In genomic region chr11:106658051-106658880, GRCm38 (mm10) we compare ENCODE assay signal across 8 mouse cellular contexts. TPM values are rescaled to one million over a fixed set of nuclear protein-coding genes. Genes with fewer than 3 reads are reported as not detected.
A peak's percentile ranks its signal among the peaks of the same experiment; 100 is the strongest.
DNase-seq lines count a peak whose midpoint lies in the region; ATAC-seq and TF ChIP-seq lines count a peak whose summit lies in the region.

No protein-coding gene starts in this region.

- peaks cover 9% of the 10 kb centered on the region for H3K4me1 ChIP-seq in hindbrain, embryonic 11.5 days (replicated peaks; ENCODE audit: control insufficient read depth, insufficient read depth, low read length)
- peaks cover 18% of the 10 kb centered on the region; the same call in 1 of the 2 replicates for H3K4me1 ChIP-seq in lung, postnatal 0 days (ENCODE audit: insufficient read depth, low read depth, low read length)

- peak; percentile 87 for DNase-seq in Muller cell, postnatal 12 days (ENCODE audit: inconsistent ontology term)
- peak; percentile 87 to 89 for DNase-seq in cerebellum, adult 18-20 months
- DNase-seq in frontal cortex, postnatal 25 days (ENCODE audit: low spot score in 2 of 2): peak; percentile 53 to 64
- peak; percentile 45 for DNase-seq in hindbrain, embryonic 11.5 days (ENCODE audit: low spot score)
- DNase-seq in layer of hippocampus, postnatal 10 days (ENCODE audit: low spot score in 2 of 2): peak; percentile 82 to 84
- peak; percentile 94 for DNase-seq in lung, postnatal 0 days (ENCODE audit: low spot score)
- DNase-seq in right cerebral cortex, postnatal 36 days (ENCODE audit: low spot score in 2 of 2): peak; percentile 52 to 54
- DNase-seq in spleen, postnatal 36 days (ENCODE audit: low spot score in 2 of 2): no peak

- H3K27ac ChIP-seq in hindbrain, embryonic 11.5 days (ENCODE audit: low read depth, low read length): no peak overlapping the region
- peak overlapping the region; percentile 83 for H3K27ac ChIP-seq in lung, postnatal 0 days (ENCODE audit: low read length)

- no peak for ATAC-seq in hindbrain, embryonic 11.5 days (ENCODE audit: low FRiP score)
- peak; percentile 77 for ATAC-seq in lung, postnatal 0 days

- WGBS in hindbrain, embryonic 11.5 days: 28% methylated on average over 14 of the region's 14 CpGs
- WGBS in lung, postnatal 0 days: 8% methylated on average over 14 of the region's 14 CpGs

- peak; percentile 8; the same call in 1 of the 2 replicates for TF ChIP-seq CTCF in lung, postnatal 0 days (IDR thresholded peaks at IDR 0.05)

- no peaks in the 10 kb centered on the region for H3K27me3 ChIP-seq in hindbrain, embryonic 11.5 days (ENCODE audit: control insufficient read depth, insufficient read depth, low read length)
- no peaks in the 10 kb centered on the region for H3K27me3 ChIP-seq in lung, postnatal 0 days (replicated peaks; ENCODE audit: insufficient read depth, low read length)

- H3K4me2 ChIP-seq in hindbrain, embryonic 11.5 days (replicated peaks; ENCODE audit: low read depth, low read length): no peak overlapping the region
- peak overlapping the region; percentile 11; the same call in 1 of the 2 replicates for H3K4me2 ChIP-seq in lung, postnatal 0 days (replicated peaks; ENCODE audit: low read depth, low read length)

- H3K9ac ChIP-seq in hindbrain, embryonic 11.5 days (ENCODE audit: low read depth, low read length): 0 out of 2 replicates have a peak overlapping the region, but pooled peaks have one; percentile 19
- H3K9ac ChIP-seq in lung, postnatal 0 days (replicated peaks; ENCODE audit: low read depth): no peak overlapping the region

- no peaks in the 10 kb centered on the region for H3K36me3 ChIP-seq in hindbrain, embryonic 11.5 days (ENCODE audit: control insufficient read depth, insufficient read depth, low read length)
- no peaks in the 10 kb centered on the region for H3K36me3 ChIP-seq in lung, postnatal 0 days (ENCODE audit: insufficient read depth, low read length)

- no peak overlapping the region for H3K4me3 ChIP-seq in hindbrain, embryonic 11.5 days (ENCODE audit: low read depth, low read length)
- no peak overlapping the region for H3K4me3 ChIP-seq in lung, postnatal 0 days (ENCODE audit: low read depth, low read length)

- H3K9me3 ChIP-seq in hindbrain, embryonic 11.5 days (ENCODE audit: control insufficient read depth, low read length): no peaks in the 10 kb centered on the region
- H3K9me3 ChIP-seq in lung, postnatal 0 days (ENCODE audit: low read length): no peaks in the 10 kb centered on the region

- TF ChIP-seq EP300 in lung, postnatal 0 days (IDR thresholded peaks at IDR 0.05): 0 out of 2 replicates have a peak, but pooled peaks have one; percentile 32

RNA-seq across cellular contexts. Expression of gene Tex2, which starts 45.0 kb away (rescaled TPM):
- polyA plus RNA-seq in hindbrain, embryonic 11.5 days (2014; fragmentation: Nextera tagmentation; extraction: Ambion mirVana): 10.2 and 11.2 TPM in 2 replicates
- total RNA-seq in layer of hippocampus, postnatal 10 days (2021): 10 to 100 TPM; 96.1 to 98.4 TPM
- 8.9 and 9.6 TPM in 2 replicates for polyA plus RNA-seq in lung, postnatal 0 days (2015; fragmentation: Nextera tagmentation; extraction: Ambion mirVana)

Comparison
In these comparisons a context has a peak if more than half of its experiments do, and no peak if none do; other contexts are left out.
1. DNase-seq: peak in Muller cell, postnatal 12 days (single experiment), cerebellum, adult 18-20 months (2 of 2), frontal cortex, postnatal 25 days (2 of 2), hindbrain, embryonic 11.5 days (single experiment), layer of hippocampus, postnatal 10 days (2 of 2), lung, postnatal 0 days (single experiment) and right cerebral cortex, postnatal 36 days (2 of 2); none in spleen, postnatal 36 days (0 of 2).